Mouse (Mus musculus) cerebellum, adult 2 months (tissue): Measurements from ENCODE around the gene Abat.

Experiments
- CTCF ChIP-seq: fragments of 200-500 bp; IDR thresholded peaks from 2 replicates; pipeline ENCODE4 v1.5.1; 2011; ENCODE audit warnings: low read depth, mild to moderate bottlenecking, control low read depth, low read length, moderate library complexity, borderline replicate concordance; ENCODE audit not compliant: insufficient read depth
- POLR2A ChIP-seq: fragments of 200-500 bp; IDR thresholded peaks from 2 replicates; pipeline ENCODE4 v1.6.1; 2011; ENCODE audit warnings: low read length, control low read depth, borderline replicate concordance; ENCODE audit not compliant: insufficient read depth

GRCm38 (mm10) chr16:8603789-8604188 lies 90.6 kb downstream of the Abat start:
- TF ChIP-seq CTCF (no peak), POLR2A (no peak)
